Mouse (Mus musculus): ENCODE measurements around the gene Fbxw7.
"Not testable (repeated sequence)": the region's sequence is repeated elsewhere in the genome, so short reads cannot be mapped to it uniquely, and the experiment has no call there.

Fbxw7 gene

DNA sequence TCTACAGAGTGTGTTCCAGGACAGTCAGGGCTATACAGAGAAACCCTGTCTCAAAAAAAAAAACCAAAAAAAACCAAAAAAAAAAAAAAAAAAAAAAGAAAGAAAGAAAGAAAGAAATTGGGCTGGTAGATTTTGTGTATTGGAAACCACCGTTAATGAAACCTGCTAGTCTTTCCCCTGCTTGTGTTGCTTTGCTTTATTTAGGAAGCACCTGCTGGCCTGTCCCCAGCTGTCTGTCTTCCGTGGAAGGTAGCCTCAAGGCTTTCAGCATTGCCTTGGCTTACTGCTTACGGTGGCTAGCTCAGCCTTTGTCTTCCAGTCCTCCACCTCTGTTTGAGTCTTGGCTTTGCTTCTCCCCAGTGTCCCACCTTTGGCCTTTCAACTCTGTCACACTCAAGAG lies 11.9 kb downstream of the Fbxw7 start:
- no peak for DNase-seq (ENCODE audit: low spot score in 2 of 2)

GRCm38 (mm10) chr3:84827617-84828016 lies 12.5 kb downstream of the Fbxw7 start:
- no peak for DNase-seq (ENCODE audit: low spot score in 2 of 2)

DNA sequence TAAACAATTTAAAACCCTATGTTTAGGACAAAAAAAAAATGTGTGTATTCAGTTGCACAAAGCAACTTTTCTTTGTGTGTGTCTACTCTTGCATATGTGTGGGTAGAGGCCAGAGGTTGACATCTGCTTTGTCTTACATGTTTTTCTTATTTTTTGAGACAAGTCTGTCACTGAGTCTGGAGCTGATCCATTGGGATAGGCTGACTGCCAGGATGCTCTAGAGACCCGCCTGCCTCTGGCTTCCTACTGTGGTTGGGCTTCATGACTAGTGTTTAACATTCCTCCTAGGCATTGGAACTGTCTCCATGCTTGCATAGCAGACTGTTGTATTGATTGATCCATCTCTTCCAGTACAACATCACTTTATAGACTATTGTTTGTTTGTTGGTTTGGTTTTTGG lies 14.3 kb downstream of the Fbxw7 start:
- DNase-seq (ENCODE audit: low spot score in 2 of 2), result no peak

DNA sequence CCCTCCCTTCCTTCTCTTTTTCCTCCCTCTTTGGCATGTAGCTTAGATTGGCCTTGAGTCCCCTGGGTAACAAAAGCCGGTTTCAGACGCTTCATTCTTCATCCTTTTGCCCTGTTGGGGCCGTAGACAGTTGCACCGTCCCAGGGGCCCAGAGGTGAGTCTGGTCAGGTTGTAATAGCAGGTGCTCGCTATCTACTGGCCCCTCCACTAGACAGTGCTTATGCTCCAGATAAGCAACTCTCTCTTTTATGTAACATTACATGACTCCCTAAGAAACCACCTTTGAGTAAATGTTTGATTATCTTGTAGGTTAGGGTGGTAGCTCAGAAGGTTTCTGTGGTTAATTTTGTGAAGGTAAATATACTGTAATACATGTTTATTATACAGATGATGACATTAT lies 21.0 kb downstream of the Fbxw7 start:
- no peak for DNase-seq (ENCODE audit: low spot score in 2 of 2)

- no peak for DNase-seq (ENCODE audit: low spot score in 2 of 2)
Measured at GRCm38 (mm10) chr3:84837984-84838383, 22.9 kb downstream of the Fbxw7 start.

DNA sequence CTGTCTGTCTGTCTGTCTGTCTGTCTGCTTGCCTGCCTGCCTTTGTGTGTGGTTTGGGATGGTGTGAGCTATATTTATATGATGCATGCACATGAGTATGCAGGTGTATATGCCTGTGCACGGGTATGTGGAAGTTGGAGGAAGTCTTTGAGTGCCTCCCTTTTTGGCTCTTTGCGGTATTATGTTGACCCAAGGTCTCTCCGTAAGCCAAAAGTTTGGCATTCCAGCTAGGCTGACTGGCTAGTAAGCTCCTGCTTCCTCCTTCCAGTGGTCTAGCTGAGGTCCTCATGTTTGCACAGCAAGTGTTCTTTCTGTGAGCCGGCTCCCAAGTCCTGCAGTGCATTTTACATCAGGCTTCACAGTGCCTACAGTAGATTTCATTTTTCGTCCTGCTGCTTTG lies 24.4 kb downstream of the Fbxw7 start:
- DNase-seq (ENCODE audit: low spot score in 2 of 2), result no peak

GRCm38 (mm10) chr3:84841271-84841670 lies 26.2 kb downstream of the Fbxw7 start:
- DNase-seq (ENCODE audit: low spot score in 2 of 2), result no peak

DNA sequence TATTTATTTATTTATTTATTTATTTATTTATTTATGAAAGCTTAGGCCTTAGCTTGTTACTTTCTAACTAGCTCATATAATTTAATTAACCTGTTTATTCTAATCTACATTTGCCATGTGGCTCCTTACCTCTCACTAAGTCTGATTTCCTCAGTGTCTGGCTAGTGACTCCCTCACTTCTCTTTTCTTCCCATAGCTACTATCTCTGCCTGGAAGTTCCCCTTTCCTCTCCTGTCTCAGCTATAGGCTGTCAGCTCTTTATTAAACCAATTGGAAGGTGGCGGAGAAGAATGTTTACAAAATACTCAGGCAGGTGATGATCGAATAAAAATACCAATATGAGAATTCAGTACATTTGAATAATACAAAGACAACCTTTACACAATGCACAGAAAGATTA lies 27.7 kb downstream of the Fbxw7 start:
- no peak for DNase-seq (ENCODE audit: low spot score in 2 of 2)

DNA sequence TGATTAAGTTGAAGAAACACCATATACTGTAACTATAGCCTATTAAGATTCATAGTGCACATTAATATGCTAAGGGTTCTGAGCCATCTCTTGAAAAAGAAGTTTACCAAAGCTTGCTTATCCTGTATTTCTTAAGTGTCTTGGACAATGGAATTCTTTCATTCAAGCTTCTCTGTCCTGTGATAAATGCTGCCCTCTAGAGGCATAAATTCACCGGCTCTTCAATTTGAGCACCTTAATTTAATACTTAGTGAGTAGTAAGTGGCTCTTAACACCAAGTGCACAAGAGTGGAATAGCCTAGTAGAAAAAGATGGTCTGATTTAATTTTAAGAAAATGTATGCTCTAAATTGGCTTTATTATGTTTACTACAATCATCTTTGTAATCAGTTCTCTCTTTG lies 28.5 kb downstream of the Fbxw7 start:
- peak; percentile 48 to 59 for DNase-seq (ENCODE audit: low spot score in 2 of 2)

DNA sequence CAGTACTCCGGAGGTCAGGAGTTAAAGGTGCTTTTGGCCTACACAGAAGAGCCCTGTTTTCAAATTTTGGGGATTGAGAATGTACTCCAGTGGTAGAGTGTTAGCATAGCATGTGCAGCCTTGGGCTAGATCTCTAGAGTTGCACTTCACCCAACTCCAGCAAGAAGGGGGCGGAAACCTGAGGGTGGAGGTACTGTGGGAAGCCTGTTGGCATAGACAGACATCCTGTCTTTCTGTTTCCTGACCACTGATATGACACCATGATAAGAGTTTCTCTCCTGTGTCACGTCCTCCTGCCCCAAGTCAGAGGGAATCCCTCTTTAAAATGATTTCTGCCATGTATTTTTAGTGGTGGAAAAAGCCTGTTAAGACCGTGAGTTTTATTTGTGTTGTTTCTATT lies 33.7 kb downstream of the Fbxw7 start:
- no peak for DNase-seq (ENCODE audit: low spot score in 2 of 2)

DNA sequence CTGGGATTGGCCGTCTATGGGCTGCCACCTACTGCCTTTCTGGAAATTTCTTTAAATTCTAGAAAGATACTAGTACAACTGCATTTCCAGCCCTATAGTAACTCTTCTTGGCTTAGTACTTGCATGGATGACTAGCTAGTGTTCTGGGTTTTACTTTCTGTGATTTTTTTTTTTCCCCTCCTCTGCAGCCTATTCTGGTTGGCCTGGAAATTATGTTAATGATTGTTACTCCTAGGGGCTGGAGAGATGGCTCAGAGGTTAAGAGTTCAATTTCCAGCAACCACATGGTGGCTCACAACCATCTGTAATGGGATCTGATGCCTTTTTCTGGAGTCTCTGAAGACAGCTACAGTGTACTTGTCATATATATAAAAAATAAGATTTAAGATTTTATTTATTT lies 35.4 kb downstream of the Fbxw7 start:
- no peak for DNase-seq (ENCODE audit: low spot score in 2 of 2)

DNA sequence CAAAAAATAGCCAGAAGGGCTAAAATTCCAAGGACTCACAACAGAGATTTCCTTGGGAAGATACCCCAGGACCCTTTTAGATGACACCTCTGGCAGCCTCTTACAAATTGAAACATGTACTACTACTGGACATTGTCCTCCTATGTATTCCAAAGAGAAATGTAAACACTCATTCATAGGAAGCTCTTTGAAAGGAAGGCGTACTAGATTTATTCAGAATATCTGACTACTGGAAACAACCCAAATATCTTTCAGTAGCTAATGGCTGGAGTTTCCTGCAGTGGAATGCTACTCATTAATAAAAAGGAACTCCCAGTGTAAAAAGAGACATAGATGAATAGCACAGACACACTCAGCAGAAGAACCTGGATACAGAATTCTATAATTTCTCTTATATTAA lies 36.7 kb downstream of the Fbxw7 start:
- DNase-seq (ENCODE audit: low spot score in 2 of 2), result no peak

DNA sequence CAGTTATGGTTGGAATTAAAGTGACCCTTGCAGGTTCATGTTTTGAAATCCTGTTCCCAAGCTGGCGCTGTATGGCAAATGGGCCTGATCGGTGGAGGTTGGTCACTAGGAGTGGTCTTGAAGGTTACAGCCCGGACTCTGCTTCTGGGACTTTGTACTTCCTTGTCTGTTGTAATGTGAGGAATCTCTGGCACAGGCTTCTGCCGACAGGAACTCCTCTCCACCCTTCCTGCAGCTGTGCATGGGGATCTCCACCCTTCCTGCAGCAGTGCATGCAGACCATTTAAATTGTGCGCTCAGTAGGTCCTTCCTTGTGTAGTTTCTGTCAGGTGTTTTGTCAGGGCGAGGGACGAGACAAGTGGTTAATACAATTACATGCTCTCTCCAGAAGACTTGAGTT lies 37.8 kb downstream of the Fbxw7 start:
- no peak for DNase-seq (ENCODE audit: low spot score in 2 of 2)

- DNase-seq (ENCODE audit: low spot score in 2 of 2), result no peak
Measured at GRCm38 (mm10) chr3:84854440-84854839, 39.4 kb downstream of the Fbxw7 start.

DNA sequence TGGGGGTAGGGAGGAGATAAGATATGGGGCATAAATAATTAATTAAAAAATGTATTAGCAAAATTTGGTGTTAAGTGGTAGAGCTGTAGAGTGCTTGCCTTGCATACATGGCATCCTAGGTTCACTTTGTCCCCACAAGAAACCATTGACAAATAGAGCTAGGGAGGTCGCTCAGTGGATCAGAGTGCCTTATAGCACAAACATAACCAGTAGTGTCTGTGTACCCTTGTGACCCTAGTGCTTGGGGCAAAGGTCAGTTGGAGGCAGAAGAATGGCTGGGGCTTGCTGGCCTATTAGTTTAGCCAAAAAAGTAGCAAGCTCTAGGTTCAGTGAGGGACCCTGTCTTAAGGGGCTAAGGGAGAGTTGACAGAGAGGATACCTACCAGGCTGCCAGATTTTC lies 45.6 kb downstream of the Fbxw7 start:
- no peak for DNase-seq (ENCODE audit: low spot score in 2 of 2)

GRCm38 (mm10) chr3:84861817-84862216 lies 46.7 kb downstream of the Fbxw7 start:
- not testable (repeated sequence) for DNase-seq (ENCODE audit: low spot score in 2 of 2)

DNA sequence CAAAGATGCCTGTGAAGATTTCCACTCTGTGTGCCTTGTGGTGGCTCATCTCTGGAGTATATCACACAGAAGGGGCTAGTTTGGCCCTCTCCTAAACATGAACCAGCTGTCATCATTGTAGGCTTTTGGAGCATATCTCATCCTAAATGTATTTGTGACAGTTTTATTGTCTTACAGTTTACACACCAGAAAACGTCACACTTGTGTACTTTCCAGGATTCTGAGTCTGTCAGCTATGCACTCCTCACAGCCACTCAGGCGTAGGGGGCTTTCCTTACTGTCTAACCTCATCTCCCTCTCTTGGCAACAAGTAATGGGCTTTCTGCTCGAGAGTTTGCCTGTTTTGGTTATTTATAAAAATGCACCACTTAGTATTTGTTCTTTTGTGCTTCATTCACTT lies 50.6 kb downstream of the Fbxw7 start:
- no peak for DNase-seq (ENCODE audit: low spot score in 2 of 2)

DNA sequence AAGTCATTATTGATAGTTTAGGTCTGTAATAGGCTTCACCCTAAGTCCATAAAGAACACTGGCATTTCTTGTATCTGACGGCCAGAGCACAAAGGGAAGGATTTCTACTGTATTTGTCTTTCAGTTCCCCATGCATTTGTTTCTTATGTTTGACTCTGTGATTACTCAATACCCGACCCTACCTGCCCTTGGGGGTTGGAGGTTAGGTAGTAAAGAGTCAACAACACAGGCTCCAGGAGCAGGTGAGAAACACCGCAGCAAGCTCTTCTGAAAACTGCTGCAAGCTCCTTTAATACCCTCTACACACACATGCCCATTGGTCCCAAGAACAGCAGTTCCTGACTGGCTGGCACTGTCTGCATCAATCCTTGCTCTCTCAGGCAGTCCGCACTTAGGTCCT lies 51.8 kb downstream of the Fbxw7 start:
- DNase-seq (ENCODE audit: low spot score in 2 of 2), result no peak

GRCm38 (mm10) chr3:84867434-84867975 lies 52.4 kb downstream of the Fbxw7 start:
- DNase-seq (ENCODE audit: low spot score in 2 of 2), result no peak

DNA sequence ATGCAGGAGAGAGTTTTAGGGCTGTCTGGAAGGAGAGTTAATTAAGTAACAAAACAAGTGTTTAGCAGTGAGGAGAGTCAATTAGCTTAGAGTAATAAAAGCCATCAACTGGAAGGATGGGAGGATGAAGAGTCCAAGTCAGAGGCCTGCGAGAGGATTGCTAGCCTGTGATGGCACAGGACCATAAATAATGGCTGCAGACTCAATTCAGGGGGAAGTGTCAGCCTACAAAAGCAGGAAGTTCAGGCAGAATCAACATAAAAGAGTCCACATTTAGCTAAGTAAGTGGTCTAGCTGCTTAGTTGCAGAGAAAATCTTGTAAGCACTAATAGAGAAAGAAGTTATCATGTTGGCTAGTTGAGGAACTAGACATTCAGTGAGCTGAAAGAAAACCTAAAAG lies 52.9 kb downstream of the Fbxw7 start:
- no peak for DNase-seq (ENCODE audit: low spot score in 2 of 2)

- no peak for DNase-seq (ENCODE audit: low spot score in 2 of 2)
Measured at GRCm38 (mm10) chr3:84870126-84870525, 55.1 kb downstream of the Fbxw7 start.

- DNase-seq (ENCODE audit: low spot score in 2 of 2), result no peak
Measured at GRCm38 (mm10) chr3:84875306-84875705, 60.2 kb downstream of the Fbxw7 start.

DNA sequence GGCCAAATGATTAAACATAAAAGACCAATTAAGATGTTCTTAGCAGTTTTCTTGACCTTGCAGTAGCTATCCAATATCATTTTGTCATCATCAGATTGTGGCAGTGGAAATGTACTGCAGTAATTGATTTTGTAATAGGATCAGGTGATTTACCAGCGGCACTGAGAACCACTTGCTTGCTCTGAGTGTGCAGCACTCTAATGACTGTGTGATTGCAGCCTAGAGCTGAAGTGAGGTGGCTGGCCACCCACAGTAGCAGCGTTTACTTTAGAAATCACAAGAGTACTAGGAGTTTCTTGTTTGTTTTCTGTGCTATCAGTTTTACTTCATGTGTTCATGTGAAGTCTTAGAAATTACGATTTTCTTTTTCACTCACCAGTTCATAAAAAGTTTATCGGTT lies 61.1 kb downstream of the Fbxw7 start:
- no peak for DNase-seq (ENCODE audit: low spot score in 2 of 2)

- no peak for DNase-seq (ENCODE audit: low spot score in 2 of 2)
Measured at GRCm38 (mm10) chr3:84883817-84884483, 68.9 kb downstream of the Fbxw7 start.

Measured in right cerebral cortex, postnatal 10 days (tissue).